Mouse (Mus musculus): ENCODE data around the gene Tchhl1. TPM values are rescaled to one million over a fixed set of nuclear protein-coding genes. Genes with fewer than 3 reads are reported as not detected.

Gene Tchhl1
- polyA plus RNA-seq, 2 experiments from 2014 or later = not detected

- peak; percentile 88 for ATAC-seq
Measured at GRCm38 (mm10) chr3:93505960-93506863, 37.7 kb downstream of the Tchhl1 start.

- ATAC-seq = no peak
Measured at GRCm38 (mm10) chr3:93506881-93507325, 38.3 kb downstream of the Tchhl1 start.

DNA sequence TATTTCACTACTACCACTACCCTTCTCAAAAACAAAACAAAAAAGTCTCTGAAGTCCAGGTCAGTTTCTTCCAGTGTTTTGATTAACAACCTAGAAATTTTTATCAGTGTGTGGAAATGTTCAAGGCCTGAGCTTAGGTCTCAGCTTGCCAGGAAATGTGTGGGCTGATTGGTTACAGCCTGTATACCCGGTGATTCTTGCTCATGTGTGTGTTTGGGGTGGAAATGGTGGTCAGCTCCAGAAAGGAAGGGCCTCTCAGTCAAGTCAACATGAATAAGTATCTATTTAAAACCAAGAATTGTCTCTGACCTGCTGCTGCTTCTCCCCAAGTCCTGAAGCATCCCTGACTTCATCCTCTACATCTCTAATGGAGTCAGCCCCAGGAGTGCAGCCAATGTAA lies 40.7 kb downstream of the Tchhl1 start:
- ATAC-seq = no peak

- no peak for ATAC-seq
Measured at GRCm38 (mm10) chr3:93511036-93511435, 42.5 kb downstream of the Tchhl1 start.

GRCm38 (mm10) chr3:93511801-93512200 lies 43.2 kb downstream of the Tchhl1 start:
- no peak for ATAC-seq

DNA sequence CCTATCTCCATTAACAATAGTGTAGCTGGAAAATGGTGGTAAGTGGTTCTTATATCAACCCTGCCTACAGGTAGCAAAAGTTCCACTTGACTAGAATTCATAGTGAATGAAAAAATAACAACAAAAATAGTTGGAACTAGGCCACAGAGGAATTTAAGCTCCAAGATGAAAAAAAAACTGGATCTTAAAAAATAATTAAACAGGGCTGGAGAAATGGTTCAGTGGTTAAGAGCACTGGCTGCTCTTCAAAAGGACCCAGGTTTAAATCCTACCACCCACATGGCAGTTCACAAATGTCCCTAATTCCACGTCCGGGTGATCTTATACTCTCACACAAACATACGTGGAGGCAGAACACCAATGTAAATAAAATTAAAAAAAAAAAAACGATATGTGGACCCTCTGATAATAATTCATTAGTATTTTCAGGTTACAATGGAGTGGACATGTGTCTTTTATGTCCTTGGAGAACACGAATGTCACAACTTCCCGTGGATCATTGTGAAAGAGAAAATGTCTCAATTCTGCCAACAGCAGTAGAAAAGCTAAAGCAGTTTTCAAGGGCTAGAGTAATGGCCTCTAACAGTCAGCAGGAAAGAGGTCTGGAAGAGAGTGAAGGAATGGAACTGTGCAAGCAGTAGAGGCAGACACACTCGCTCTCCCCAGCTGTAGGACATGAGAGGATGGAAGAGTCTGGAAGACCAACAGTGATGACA lies 44.0 kb downstream of the Tchhl1 start:
- ATAC-seq = no peak

DNA sequence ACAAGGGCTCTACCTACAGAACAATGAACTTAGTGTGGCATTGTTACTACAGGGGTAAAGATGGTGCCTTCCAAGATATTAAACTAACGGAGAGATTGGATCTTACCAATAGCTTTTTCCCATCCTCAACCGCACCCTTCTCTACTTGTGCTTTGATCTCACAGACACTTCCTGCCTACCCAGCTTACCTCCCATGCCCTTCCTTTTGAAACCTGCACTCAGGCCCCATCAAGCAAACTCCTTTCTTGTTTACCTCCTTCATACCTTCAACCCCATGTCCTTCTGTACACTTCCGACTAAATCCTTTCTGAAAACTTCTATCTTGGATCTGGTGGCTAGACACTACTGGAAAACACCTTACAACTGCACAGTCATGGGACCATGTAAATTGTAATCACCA lies 46.1 kb downstream of the Tchhl1 start:
- ATAC-seq = peak; percentile 78

DNA sequence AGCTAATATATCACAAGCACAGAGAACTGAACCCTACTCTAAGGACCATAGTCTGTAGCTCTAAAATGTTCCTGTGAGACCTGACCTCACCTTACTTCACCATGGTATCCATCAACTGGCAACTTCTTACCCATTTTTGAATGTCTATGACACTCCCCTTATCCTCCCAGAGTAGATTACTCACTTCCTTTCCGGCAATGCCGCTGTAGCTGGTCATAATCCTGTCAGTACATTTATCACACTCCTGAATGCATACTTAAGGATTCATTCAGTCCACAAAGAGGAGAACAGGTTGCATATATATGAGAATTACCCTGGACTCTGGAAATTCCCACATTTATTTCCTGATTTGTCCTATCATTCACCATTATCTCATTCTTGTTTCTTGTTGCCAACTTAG lies 48.8 kb downstream of the Tchhl1 start:
- ATAC-seq = no peak

GRCm38 (mm10) chr3:93519856-93520329 lies 51.3 kb downstream of the Tchhl1 start:
- peak; percentile 11 for ATAC-seq

DNA sequence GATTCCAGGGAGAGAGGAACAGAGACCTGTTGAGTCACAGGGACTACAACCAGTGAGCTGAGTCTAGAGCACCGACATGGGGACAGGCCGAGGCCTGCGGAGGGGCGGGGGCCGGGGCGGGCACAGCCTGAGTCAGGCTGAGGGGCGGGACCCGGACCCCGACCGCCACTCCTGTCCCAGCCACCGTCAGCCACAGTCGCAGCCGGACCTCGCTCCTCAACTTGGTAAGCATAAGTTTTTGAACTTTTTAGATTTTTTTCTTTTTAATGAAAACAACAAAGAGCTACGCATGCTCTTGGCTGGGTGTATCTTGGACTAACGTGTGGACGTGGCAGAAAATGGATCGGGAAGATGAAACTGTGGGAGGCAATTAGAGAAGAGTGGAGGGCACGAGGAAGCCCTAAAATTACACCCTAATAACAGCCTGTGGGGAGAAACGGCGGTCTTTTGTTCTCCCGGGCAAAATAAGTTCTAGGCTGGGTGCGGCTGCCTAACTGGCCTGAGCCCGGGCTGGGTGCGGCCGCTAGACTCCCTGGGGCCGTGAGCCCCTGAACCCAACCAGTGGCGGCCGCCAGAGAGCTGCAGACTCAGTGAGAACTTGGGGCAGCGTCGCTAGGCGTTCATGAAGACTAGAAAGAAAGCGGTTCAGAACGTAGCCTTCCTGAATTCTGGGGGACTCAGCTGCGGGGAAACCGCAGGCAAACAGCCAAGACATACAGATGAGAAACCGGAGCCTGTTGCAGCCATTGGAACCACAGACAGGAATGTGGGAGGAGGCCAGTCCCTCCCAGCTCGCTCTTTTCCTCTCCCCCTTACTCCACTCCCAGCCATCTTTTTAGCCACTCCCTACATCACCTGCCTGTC lies 52.0 kb downstream of the Tchhl1 start, which contains the start of gene S100a11:
Gene S100a11 (plus strand): TSS at position 159 of the 864 bp plus-strand sequence.
- peak; percentile 70 for ATAC-seq

Other genes starting within 250 kb of the Tchhl1 start
- gene Flg, start 195.2 kb upstream of the Tchhl1 start, polyA plus RNA-seq (2017; shearing (Covaris generic)) = not detected
- gene Hrnr, start 149.0 kb upstream of the Tchhl1 start, polyA plus RNA-seq (2017; shearing (Covaris generic)) = not detected
- gene Rptn, start 75.1 kb upstream of the Tchhl1 start, polyA plus RNA-seq (2017; shearing (Covaris generic)) = under 1 TPM in 1 of 2 experiments, not detected in 1; 0.11 TPM
- not detected for gene Tchh, start 26.4 kb upstream of the Tchhl1 start, polyA plus RNA-seq (2017; shearing (Covaris generic))
- gene S100a11, start 51.7 kb downstream of the Tchhl1 start, polyA plus RNA-seq (2017; shearing (Covaris generic)) = 1,000 to 10,000 TPM; 1,103 to 1,136 TPM
- gene S100a10, start 86.3 kb downstream of the Tchhl1 start, polyA plus RNA-seq (2017; shearing (Covaris generic)) = 1,000 to 10,000 TPM; 1,196 to 1,341 TPM
- not detected for gene Tdpoz2, start 183.9 kb downstream of the Tchhl1 start, polyA plus RNA-seq (2017; shearing (Covaris generic))
- not detected for gene Tdpoz1, start 207.6 kb downstream of the Tchhl1 start, polyA plus RNA-seq (2017; shearing (Covaris generic))
- gene Gm37596, start 224.3 kb downstream of the Tchhl1 start, polyA plus RNA-seq (2017; shearing (Covaris generic)) = not detected